8 mouse cellular contexts compared by ENCODE assay signal in the genomic region with DNA sequence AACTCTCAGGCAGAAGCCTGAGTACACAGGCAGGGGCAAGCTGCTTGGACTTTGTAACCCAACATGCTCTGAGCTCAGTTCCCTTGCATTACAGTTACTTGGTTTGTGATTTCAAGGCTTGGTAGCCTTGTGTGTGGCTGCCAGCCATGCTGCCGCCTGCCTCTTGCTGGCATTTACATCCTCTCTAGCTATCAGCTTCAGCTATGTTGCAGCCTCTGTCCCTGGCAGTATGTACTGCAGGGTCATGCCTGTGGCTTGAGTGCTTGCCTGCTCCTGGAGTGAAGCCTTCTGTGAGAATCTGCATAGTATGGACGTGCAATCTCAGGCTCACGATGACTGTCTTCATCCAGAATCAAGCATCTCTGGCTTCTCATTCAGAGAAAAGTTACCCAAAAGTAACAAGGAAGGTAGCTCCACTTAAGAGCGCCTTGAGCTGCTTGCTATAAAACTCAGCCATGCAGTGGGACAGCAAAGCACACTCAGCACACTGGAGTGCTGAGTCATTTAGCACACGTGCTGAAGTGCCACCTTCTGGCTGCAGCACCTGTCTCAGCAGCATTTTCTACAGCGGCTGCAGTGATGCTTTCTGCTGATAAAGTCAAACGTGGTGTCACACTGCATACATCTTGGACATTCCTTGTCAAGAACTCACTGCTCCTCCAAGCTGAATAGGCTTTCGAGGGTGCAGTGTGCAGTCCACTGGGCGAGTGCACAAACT. TPM values are rescaled to one million over a fixed set of nuclear protein-coding genes. Genes with fewer than 3 reads are reported as not detected.
DNase-seq lines count a peak whose midpoint lies in the region; ATAC-seq lines count a peak whose summit lies in the region.

No protein-coding gene starts in this region.

- H3K9me3 ChIP-seq in hindbrain, embryonic 15.5 days = no peaks in the 10 kb centered on the region
- no peaks in the 10 kb centered on the region for H3K9me3 ChIP-seq in hindbrain, embryonic 13.5 days
- no peaks in the 10 kb centered on the region for H3K9me3 ChIP-seq in lung, embryonic 15.5 days
- no peaks in the 10 kb centered on the region for H3K9me3 ChIP-seq in limb, embryonic 10.5 days (replicated peaks)
- no peaks in the 10 kb centered on the region for H3K9me3 ChIP-seq in midbrain, embryonic 16.5 days (replicated peaks; ENCODE audit: control insufficient read depth, low read length, poor library complexity, severe bottlenecking)

- H3K27me3 ChIP-seq in hindbrain, embryonic 15.5 days = no peaks in the 10 kb centered on the region
- H3K27me3 ChIP-seq in hindbrain, embryonic 13.5 days = no peaks in the 10 kb centered on the region
- no peaks in the 10 kb centered on the region for H3K27me3 ChIP-seq in lung, embryonic 15.5 days
- no peaks in the 10 kb centered on the region for H3K27me3 ChIP-seq in limb, embryonic 10.5 days (ENCODE audit: low read depth, poor library complexity, severe bottlenecking)
- H3K27me3 ChIP-seq in midbrain, embryonic 16.5 days (ENCODE audit: control insufficient read depth, insufficient read depth, low read depth, low read length) = no peaks in the 10 kb centered on the region

- ATAC-seq in hindbrain, embryonic 15.5 days (ENCODE audit: low FRiP score, low read depth) = 0 out of 2 replicates have a peak, but pooled peaks have one; percentile 42
- ATAC-seq in hindbrain, embryonic 13.5 days (ENCODE audit: low FRiP score) = no peak
- ATAC-seq in lung, embryonic 15.5 days (ENCODE audit: borderline replicate concordance, extremely low read depth, low FRiP score, low TSS enrichment) = no peak
- ATAC-seq in midbrain, embryonic 16.5 days = no peak

- no peak overlapping the region for H3K4me3 ChIP-seq in hindbrain, embryonic 15.5 days
- H3K4me3 ChIP-seq in hindbrain, embryonic 13.5 days = no peak overlapping the region
- no peak overlapping the region for H3K4me3 ChIP-seq in lung, embryonic 15.5 days
- no peak overlapping the region for H3K4me3 ChIP-seq in limb, embryonic 10.5 days
- no peak overlapping the region for H3K4me3 ChIP-seq in midbrain, embryonic 16.5 days (ENCODE audit: low read depth, low read length)

- 75% methylated on average over 9 of the region's 9 CpGs for WGBS in hindbrain, embryonic 15.5 days
- 81% methylated on average over 9 of the region's 9 CpGs for WGBS in hindbrain, embryonic 13.5 days
- 55% methylated on average over 9 of the region's 9 CpGs for WGBS in lung, embryonic 15.5 days
- WGBS in limb, embryonic 10.5 days = 78% methylated on average over 9 of the region's 9 CpGs
- 75% methylated on average over 9 of the region's 9 CpGs for WGBS in midbrain, embryonic 16.5 days

- H3K9ac ChIP-seq in hindbrain, embryonic 15.5 days = no peak overlapping the region
- H3K9ac ChIP-seq in hindbrain, embryonic 13.5 days = no peak overlapping the region
- H3K9ac ChIP-seq in lung, embryonic 15.5 days = no peak overlapping the region
- no peak overlapping the region for H3K9ac ChIP-seq in midbrain, embryonic 16.5 days (ENCODE audit: low read depth, low read length)

- H3K4me1 ChIP-seq in hindbrain, embryonic 15.5 days (replicated peaks) = peaks cover 3% of the 10 kb centered on the region
- no peaks in the 10 kb centered on the region; the same call in 1 of the 2 replicates for H3K4me1 ChIP-seq in hindbrain, embryonic 13.5 days (replicated peaks)
- no peaks in the 10 kb centered on the region for H3K4me1 ChIP-seq in lung, embryonic 15.5 days
- H3K4me1 ChIP-seq in limb, embryonic 10.5 days = no peaks in the 10 kb centered on the region
- H3K4me1 ChIP-seq in midbrain, embryonic 16.5 days (ENCODE audit: control insufficient read depth, insufficient read depth, low read length) = no peaks in the 10 kb centered on the region

- H3K36me3 ChIP-seq in hindbrain, embryonic 15.5 days = peaks cover 19% of the 10 kb centered on the region; the same call in 1 of the 2 replicates
- H3K36me3 ChIP-seq in hindbrain, embryonic 13.5 days = peaks cover 29% of the 10 kb centered on the region
- peaks cover 24% of the 10 kb centered on the region for H3K36me3 ChIP-seq in lung, embryonic 15.5 days
- H3K36me3 ChIP-seq in limb, embryonic 10.5 days = peaks cover 90% of the 10 kb centered on the region
- H3K36me3 ChIP-seq in midbrain, embryonic 16.5 days (ENCODE audit: control insufficient read depth, insufficient read depth, low read length) = peaks cover 4% of the 10 kb centered on the region; the same call in 1 of the 2 replicates

- peak; percentile 50 for DNase-seq in MN1 (ENCODE audit: low spot score)
- peak; percentile 58 for DNase-seq in cerebellum, adult 8-10 months
- peak; percentile 12 to 39 for DNase-seq in kidney, adult 8-10 months
- DNase-seq in limb, embryonic 10.5 days (ENCODE audit: low spot score) = no peak

- 0 out of 2 replicates have a peak overlapping the region, but pooled peaks have one; percentile 28 for H3K27ac ChIP-seq in hindbrain, embryonic 15.5 days (replicated peaks)
- H3K27ac ChIP-seq in hindbrain, embryonic 13.5 days = no peak overlapping the region
- peak overlapping the region; percentile 15; the same call in 1 of the 2 replicates for H3K27ac ChIP-seq in lung, embryonic 15.5 days
- H3K27ac ChIP-seq in limb, embryonic 10.5 days = no peak overlapping the region
- H3K27ac ChIP-seq in midbrain, embryonic 16.5 days (ENCODE audit: low read length) = no peak overlapping the region

- no peak overlapping the region for H3K4me2 ChIP-seq in hindbrain, embryonic 15.5 days
- H3K4me2 ChIP-seq in hindbrain, embryonic 13.5 days = no peak overlapping the region
- H3K4me2 ChIP-seq in lung, embryonic 15.5 days = no peak overlapping the region
- no peak overlapping the region for H3K4me2 ChIP-seq in midbrain, embryonic 16.5 days (ENCODE audit: low read length)

RNA-seq across cellular contexts. Expression of gene 1700003F12Rik, which starts 39.2 kb away (rescaled TPM):
- polyA plus RNA-seq in hindbrain, embryonic 15.5 days (2015; fragmentation: Nextera tagmentation; extraction: Ambion mirVana) = 1.7 and 2.7 TPM in 2 replicates
- 1.5 and 1.7 TPM in 2 replicates for polyA plus RNA-seq in hindbrain, embryonic 13.5 days (2015; fragmentation: Nextera tagmentation; extraction: Ambion mirVana)
- polyA plus RNA-seq in lung, embryonic 15.5 days (2015; fragmentation: Nextera tagmentation; extraction: Ambion mirVana) = 0.81 and 0.91 TPM in 2 replicates
- polyA plus RNA-seq in limb, embryonic 10.5 days (2016; fragmentation: Nextera tagmentation; extraction: Ambion mirVana) = 1.1 and 1.6 TPM in 2 replicates
- polyA plus RNA-seq in midbrain, embryonic 16.5 days (2015; fragmentation: Nextera tagmentation; extraction: Ambion mirVana) = 1.9 and 2.3 TPM in 2 replicates

RNA-seq across cellular contexts. Expression of gene Actl10, which starts 43.9 kb away (rescaled TPM):
- 0.52 and 0.76 TPM in 2 replicates for polyA plus RNA-seq in hindbrain, embryonic 15.5 days (2015; fragmentation: Nextera tagmentation; extraction: Ambion mirVana)
- polyA plus RNA-seq in hindbrain, embryonic 13.5 days (2015; fragmentation: Nextera tagmentation; extraction: Ambion mirVana) = 0.43 and 0.55 TPM in 2 replicates
- 0.20 and 0.22 TPM in 2 replicates for polyA plus RNA-seq in lung, embryonic 15.5 days (2015; fragmentation: Nextera tagmentation; extraction: Ambion mirVana)
- polyA plus RNA-seq in limb, embryonic 10.5 days (2016; fragmentation: Nextera tagmentation; extraction: Ambion mirVana) = 0.16 and 0.28 TPM in 2 replicates
- polyA plus RNA-seq in midbrain, embryonic 16.5 days (2015; fragmentation: Nextera tagmentation; extraction: Ambion mirVana) = 0.19 and 0.44 TPM in 2 replicates

RNA-seq across cellular contexts. Expression of gene Necab3, which starts 51.0 kb away (rescaled TPM):
- 20.3 and 21.4 TPM in 2 replicates for polyA plus RNA-seq in hindbrain, embryonic 15.5 days (2015; fragmentation: Nextera tagmentation; extraction: Ambion mirVana)
- 14.8 and 15.6 TPM in 2 replicates for polyA plus RNA-seq in hindbrain, embryonic 13.5 days (2015; fragmentation: Nextera tagmentation; extraction: Ambion mirVana)
- polyA plus RNA-seq in lung, embryonic 15.5 days (2015; fragmentation: Nextera tagmentation; extraction: Ambion mirVana) = 2.1 and 2.9 TPM in 2 replicates
- polyA plus RNA-seq in limb, embryonic 10.5 days (2016; fragmentation: Nextera tagmentation; extraction: Ambion mirVana) = 2.0 and 2.1 TPM in 2 replicates
- 18.5 and 19.9 TPM in 2 replicates for polyA plus RNA-seq in midbrain, embryonic 16.5 days (2015; fragmentation: Nextera tagmentation; extraction: Ambion mirVana)

Comparison
In these comparisons a context has a peak if more than half of its experiments do, and no peak if none do; other contexts are left out.
1. H3K27ac ChIP-seq: peak in hindbrain, embryonic 15.5 days (single experiment) and lung, embryonic 15.5 days (single experiment); none in hindbrain, embryonic 13.5 days (single experiment), limb, embryonic 10.5 days (single experiment) and midbrain, embryonic 16.5 days (single experiment).